Mouse (Mus musculus): Measurements from ENCODE around the gene Mus81.

DNA sequence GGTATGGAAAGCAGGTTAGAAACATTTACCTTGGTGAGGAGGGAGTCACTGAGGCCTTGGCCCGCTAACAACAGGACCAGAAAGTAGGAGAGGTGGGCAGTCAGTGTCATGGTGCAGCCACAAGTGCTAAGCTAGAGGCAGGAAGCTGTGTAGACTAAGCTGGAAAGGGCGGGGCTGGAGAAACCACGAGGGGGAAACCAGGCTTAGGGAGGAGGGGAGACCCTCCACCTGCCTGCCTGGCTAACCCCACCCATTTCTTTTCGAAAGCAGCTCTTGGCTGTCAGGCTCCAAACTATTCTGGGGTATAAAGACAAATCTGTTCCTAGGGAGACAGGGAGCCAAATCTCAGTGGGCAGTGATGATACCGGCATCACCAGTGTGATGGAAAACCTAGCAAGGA is 19.8 kb downstream of the Mus81 start, which contains the start of gene Ctsw:
- no peak for TF ChIP-seq CTCF (IDR thresholded peaks at IDR 0.05)
- TF ChIP-seq EP300 (IDR thresholded peaks at IDR 0.05; ENCODE audit: insufficient read depth, low read depth, low read length): no peak
